Mouse (Mus musculus) liver, postnatal 0 days (tissue): ENCODE measurements around the gene Pitpnb.

Experiments used
- CTCF ChIP-seq: sonication (generic); IDR thresholded peaks from 2 replicates; pipeline ENCODE4 v1.5.1; 2016; ENCODE audit warnings: antibody characterized with exemption, low read depth
- EP300 ChIP-seq: IDR thresholded peaks from 2 replicates; pipeline ENCODE4 v1.6.1; 2016; ENCODE audit warnings: antibody characterized with exemption, low read depth, mild to moderate bottlenecking

- TF ChIP-seq CTCF (no peak), EP300 (no peak)
Measured at GRCm38 (mm10) chr5:111402651-111402996, 72.1 kb downstream of the Pitpnb start.
